Mouse (Mus musculus): Measurements from ENCODE around the gene Cartpt.

DNA sequence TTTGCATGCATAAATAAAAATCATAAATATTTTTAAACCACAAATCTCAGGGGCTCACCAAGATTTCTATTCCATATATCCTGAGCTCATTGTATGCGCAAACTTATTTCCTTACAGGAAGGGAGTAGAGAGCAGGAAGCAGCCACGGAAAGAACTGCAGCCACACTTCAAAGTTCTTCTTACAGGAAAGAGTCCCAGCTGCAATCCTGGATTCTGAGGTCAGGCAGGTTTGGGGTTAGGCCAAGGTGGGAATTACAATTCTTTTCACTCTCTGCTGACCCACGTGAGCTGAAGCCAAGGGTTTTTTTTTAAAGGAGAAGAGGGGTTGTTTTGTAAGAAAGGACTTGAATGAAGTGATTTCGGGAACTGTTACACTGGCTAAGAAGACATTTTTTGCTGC is 49.9 kb downstream of the Cartpt start:
- TF ChIP-seq CTCF (IDR thresholded peaks at IDR 0.05; ENCODE audit: extremely low read depth, insufficient read depth, low read length) (no peak), POLR2A (IDR thresholded peaks at IDR 0.05; ENCODE audit: extremely low read depth, insufficient read depth, low read length) (no peak)

Data from cortical plate, adult 2 months (tissue).